Mouse (Mus musculus) lung, postnatal 36 days (tissue): ENCODE data around the gene Mbtps2.
A peak's percentile ranks its signal among the peaks of the same experiment; 100 is the strongest.

Experiments
- DNase-seq: peaks from one replicate; pipeline ENCODE4 v3.0.0; 2022; ENCODE audit warnings: mixed read lengths

The Mbtps2 gene

GRCm38 (mm10) chrX:157598186-157598996 lies at the start of gene Mbtps2:
Mbtps2 (minus strand) TSS chrX:157598715.
- DNase-seq: peak; percentile 60

- DNase-seq: no peak
Observed at GRCm38 (mm10) chrX:157646399-157646798, 47.9 kb upstream of the Mbtps2 start.

GRCm38 (mm10) chrX:157644700-157645099 lies 46.2 kb upstream of the Mbtps2 start:
- DNase-seq: no peak

GRCm38 (mm10) chrX:157644300-157644699 lies 45.8 kb upstream of the Mbtps2 start:
- peak; percentile 53 for DNase-seq

- DNase-seq: no peak
Observed at GRCm38 (mm10) chrX:157642856-157643255, 44.3 kb upstream of the Mbtps2 start.

GRCm38 (mm10) chrX:157637253-157637652 lies 38.7 kb upstream of the Mbtps2 start:
- no peak for DNase-seq

- DNase-seq: no peak
Observed at GRCm38 (mm10) chrX:157633676-157634414, 35.3 kb upstream of the Mbtps2 start.

GRCm38 (mm10) chrX:157630341-157630740 lies 31.8 kb upstream of the Mbtps2 start:
- DNase-seq: no peak

- no peak for DNase-seq
Observed at GRCm38 (mm10) chrX:157612894-157613293, 14.4 kb upstream of the Mbtps2 start.

- DNase-seq: peak; percentile 56
Observed at GRCm38 (mm10) chrX:157601450-157601849, 2.9 kb upstream of the Mbtps2 start.

- DNase-seq: peak; percentile 32
Observed at GRCm38 (mm10) chrX:157597585-157598185, 830 bp downstream of the Mbtps2 start.

GRCm38 (mm10) chrX:157596802-157597201 lies 1.7 kb downstream of the Mbtps2 start:
- no peak for DNase-seq

- no peak for DNase-seq
Observed at GRCm38 (mm10) chrX:157595927-157596326, 2.6 kb downstream of the Mbtps2 start.

- DNase-seq: no peak
Observed at GRCm38 (mm10) chrX:157594606-157595005, 3.9 kb downstream of the Mbtps2 start.

- no peak for DNase-seq
Observed at GRCm38 (mm10) chrX:157587001-157587400, 11.5 kb downstream of the Mbtps2 start.

GRCm38 (mm10) chrX:157586397-157586796 lies 12.1 kb downstream of the Mbtps2 start:
- no peak for DNase-seq

- no peak for DNase-seq
Observed at GRCm38 (mm10) chrX:157579108-157579614, 19.4 kb downstream of the Mbtps2 start.

- DNase-seq: no peak
Observed at GRCm38 (mm10) chrX:157574683-157575082, 23.8 kb downstream of the Mbtps2 start.

- no peak for DNase-seq
Observed at GRCm38 (mm10) chrX:157568840-157569239, 29.7 kb downstream of the Mbtps2 start, which contains the start of gene Yy2. Yy2 (minus strand) TSS chrX:157568985.

- DNase-seq: peak; percentile 37
Observed at GRCm38 (mm10) chrX:157563794-157564193, 34.7 kb downstream of the Mbtps2 start.

GRCm38 (mm10) chrX:157547082-157547481 lies 51.4 kb downstream of the Mbtps2 start:
- DNase-seq: peak; percentile 47

GRCm38 (mm10) chrX:157506400-157506799 lies 92.1 kb downstream of the Mbtps2 start:
- no peak for DNase-seq

- no peak for DNase-seq
Observed at GRCm38 (mm10) chrX:157504506-157504905, 94.0 kb downstream of the Mbtps2 start.
